Mouse (Mus musculus): Measurements from ENCODE around the gene Adamtsl1.

DNA sequence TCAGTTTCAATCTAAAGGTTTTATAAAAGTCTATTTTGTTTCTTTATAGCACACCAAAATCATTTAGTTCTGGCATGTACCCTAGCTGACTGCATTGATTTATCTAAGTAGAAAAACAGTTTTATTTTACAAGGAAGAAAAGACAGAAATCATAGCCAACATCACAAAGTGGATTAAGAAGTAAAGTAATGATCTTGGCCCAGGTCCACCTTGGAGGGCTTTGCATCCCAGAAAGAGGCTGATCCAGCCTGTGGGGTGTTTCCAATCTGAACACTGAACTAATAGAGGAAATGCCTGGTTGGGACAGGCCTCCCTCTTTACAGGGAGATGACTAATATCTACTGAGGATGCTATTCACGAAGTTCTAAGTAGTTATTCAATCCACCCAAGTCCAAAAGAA, 163.6 kb downstream of the Adamtsl1 start:
- no peak for TF ChIP-seq POLR2A (IDR thresholded peaks at IDR 0.05; ENCODE audit: low read depth, low read length)
- no peak for TF ChIP-seq CTCF (conservative IDR thresholded peaks at IDR 0.05; ENCODE audit: insufficient read depth, insufficient read length, low read depth, low read length)

Measured in kidney, adult 2 months (tissue).